Mouse (Mus musculus) lung, adult 2 months (tissue): ENCODE data around the gene Mkln1. TPM values are rescaled to one million over a fixed set of nuclear protein-coding genes. Genes with fewer than 3 reads are reported as not detected.
A peak's percentile ranks its signal among the peaks of the same experiment; 100 is the strongest.

ENCODE experiments used
- DNase-seq: peaks from one replicate; pipeline ENCODE4 v3.0.0; 2022
- H3K4me1 ChIP-seq: fragments of 200-500 bp; 2 replicates; pipeline ENCODE4 v1.6.1; 2011; ENCODE audit warnings: low read length; ENCODE audit not compliant: control insufficient read depth, insufficient read depth
- H3K4me3 ChIP-seq: fragments of 200-500 bp; replicated peaks from 2 replicates; pipeline ENCODE3; 2011; ENCODE audit warnings: low read depth, mild to moderate bottlenecking, control low read depth, low read length; ENCODE audit errors: extremely low read depth
- CTCF ChIP-seq: fragments of 200-500 bp; IDR thresholded peaks from 2 replicates; pipeline ENCODE4 v1.5.1; 2011; ENCODE audit warnings: mild to moderate bottlenecking, low read length, control low read depth; ENCODE audit not compliant: insufficient read depth
- POLR2A ChIP-seq: fragments of 200-500 bp; IDR thresholded peaks from 2 replicates; pipeline ENCODE4 v1.6.1; 2011; ENCODE audit warnings: low read depth, mild to moderate bottlenecking, control low read depth, low read length, borderline replicate concordance; ENCODE audit errors: extremely low read depth
- WGBS: fragments of 180-500 bp; shearing (Covaris S2); methylation state at CpG from one replicate; pipeline ENCODE4 v1.1.7; 2018; 5-methylcytosine and 5-hydroxymethylcytosine counted together
- polyA plus RNA-seq: library from polyadenylated mRNA; depleted of rRNA; stranded (reverse); fragments of >200 nt; gene quantifications from 2 replicates; pipeline ENCODE4 v1.2.3, GENCODE M21; 2012

The Mkln1 gene
- polyA plus RNA-seq, 1 experiment: 26.4 TPM

GRCm38 (mm10) chr6:31396118-31396517 is 2.4 kb upstream of the Mkln1 start:
- no peak for DNase-seq
- TF ChIP-seq CTCF (no peak), POLR2A (no peak)
- Histone ChIP-seq H3K4me3 (no peak overlapping the region), H3K4me1 (peaks cover 13% of the 10 kb centered on the region)
- 82% methylated on average over 4 of the region's 4 CpGs for WGBS

- no peak for TF ChIP-seq CTCF
- no peak for DNase-seq
- Histone ChIP-seq H3K4me1 (peaks cover 16% of the 10 kb centered on the region), H3K4me3 (no peak overlapping the region)
These were observed 1.2 kb upstream of the Mkln1 start for GRCm38 (mm10) chr6:31397308-31397707.

- TF ChIP-seq POLR2A (no peak), CTCF (no peak)
- Histone ChIP-seq H3K4me1 (peaks cover 16% of the 10 kb centered on the region), H3K4me3 (no peak overlapping the region)
- 45% methylated on average over 10 of the region's 10 CpGs for WGBS
- no peak for DNase-seq
These were observed 632 bp upstream of the Mkln1 start for GRCm38 (mm10) chr6:31397775-31398430.

GRCm38 (mm10) chr6:31399206-31399549 is 643 bp downstream of the Mkln1 start:
- Histone ChIP-seq H3K4me1 (peaks cover 16% of the 10 kb centered on the region), H3K4me3 (peak overlapping the region; percentile 75)
- no peak for DNase-seq
- no peak for TF ChIP-seq POLR2A
- no peak for TF ChIP-seq CTCF
- under 1% methylated on average over 28 of the region's 28 CpGs for WGBS

GRCm38 (mm10) chr6:31399566-31399965 is 1.0 kb downstream of the Mkln1 start:
- DNase-seq: peak; percentile 39
- WGBS: under 1% methylated on average over 13 of the region's 13 CpGs
- Histone ChIP-seq H3K4me3 (peak overlapping the region; percentile 75), H3K4me1 (peaks cover 18% of the 10 kb centered on the region)
- TF ChIP-seq POLR2A (no peak), CTCF (no peak)

- Histone ChIP-seq H3K4me3 (no peak overlapping the region), H3K4me1 (peaks cover 17% of the 10 kb centered on the region)
- no peak for TF ChIP-seq CTCF
- no peak for TF ChIP-seq POLR2A
- 50% methylated on average over 1 of the region's 1 CpGs for WGBS
- DNase-seq: no peak
These were observed 12.5 kb downstream of the Mkln1 start for GRCm38 (mm10) chr6:31411017-31411416.

GRCm38 (mm10) chr6:31412487-31412886 is 14.0 kb downstream of the Mkln1 start:
- Histone ChIP-seq H3K4me1 (peaks cover 23% of the 10 kb centered on the region), H3K4me3 (no peak overlapping the region)
- DNase-seq: no peak
- no peak for TF ChIP-seq CTCF
- no peak for TF ChIP-seq POLR2A

GRCm38 (mm10) chr6:31413556-31413955 is 15.0 kb downstream of the Mkln1 start:
- TF ChIP-seq POLR2A: no peak
- Histone ChIP-seq H3K4me3 (no peak overlapping the region), H3K4me1 (peaks cover 23% of the 10 kb centered on the region)
- no peak for DNase-seq

GRCm38 (mm10) chr6:31414303-31414702 is 15.8 kb downstream of the Mkln1 start:
- DNase-seq: no peak
- H3K4me3 ChIP-seq: no peak overlapping the region
- H3K4me1 ChIP-seq: peaks cover 20% of the 10 kb centered on the region
- no peak for TF ChIP-seq CTCF
- TF ChIP-seq POLR2A: no peak
- WGBS: 15% methylated on average over 1 of the region's 1 CpGs

- no peak for TF ChIP-seq CTCF
- no peak for TF ChIP-seq POLR2A
- DNase-seq: no peak
- Histone ChIP-seq H3K4me1 (no peaks in the 10 kb centered on the region), H3K4me3 (no peak overlapping the region)
- WGBS: 84% methylated on average over 3 of the region's 3 CpGs
These were observed 26.9 kb downstream of the Mkln1 start for GRCm38 (mm10) chr6:31425428-31425827.
